Mouse (Mus musculus): ENCODE results near the gene Prdm13. TPM values are rescaled to one million over a fixed set of nuclear protein-coding genes. Genes with fewer than 3 reads are reported as not detected.

The Prdm13 gene
- polyA plus RNA-seq, 1 experiment: not detected

GRCm38 (mm10) chr4:21678101-21678974 lies 7.4 kb downstream of the Prdm13 start:
- DNase-seq (ENCODE audit: low read depth): no peak

- no peak for DNase-seq (ENCODE audit: low read depth)
These were observed 11.1 kb downstream of the Prdm13 start for GRCm38 (mm10) chr4:21674691-21675090.

- no peak for DNase-seq (ENCODE audit: low read depth)
These were observed 11.7 kb downstream of the Prdm13 start for GRCm38 (mm10) chr4:21674042-21674441.

- DNase-seq (ENCODE audit: low read depth): no peak
These were observed 19.8 kb downstream of the Prdm13 start for GRCm38 (mm10) chr4:21665961-21666360.

- DNase-seq (ENCODE audit: low read depth): no peak
These were observed 27.6 kb downstream of the Prdm13 start for GRCm38 (mm10) chr4:21658184-21658583.

- no peak for DNase-seq (ENCODE audit: low read depth)
These were observed 56.5 kb downstream of the Prdm13 start for GRCm38 (mm10) chr4:21629275-21629583.

GRCm38 (mm10) chr4:21628367-21629274 lies 57.1 kb downstream of the Prdm13 start:
- no peak for DNase-seq (ENCODE audit: low read depth)

Other genes with a start within 250 kb of the Prdm13 start
- 6.0 and 7.5 TPM in 2 replicates for gene Ccnc, start 41.7 kb upstream of the Prdm13 start, polyA plus RNA-seq (2012; rRNA removed)
- 2.7 TPM in 2 replicates for gene Usp45, start 81.2 kb upstream of the Prdm13 start, polyA plus RNA-seq (2012; rRNA removed)
- 1.5 and 2.6 TPM in 2 replicates for gene Tstd3, start 81.2 kb upstream of the Prdm13 start, polyA plus RNA-seq (2012; rRNA removed)
- 66.7 and 70.8 TPM in 2 replicates for gene Pnisr, start 161.6 kb upstream of the Prdm13 start, polyA plus RNA-seq (2012; rRNA removed)
- gene Coq3, start 193.7 kb upstream of the Prdm13 start, polyA plus RNA-seq (2012; rRNA removed): 5.4 and 6.5 TPM in 2 replicates
- gene Faxc, start 245.4 kb upstream of the Prdm13 start, polyA plus RNA-seq (2012; rRNA removed): 1.1 and 1.3 TPM in 2 replicates